Mouse (Mus musculus) lung, postnatal 0 days (tissue): ENCODE measurements around the gene Prrg2.

ENCODE experiments used
- CTCF ChIP-seq: IDR thresholded peaks from 2 replicates; pipeline ENCODE4 v1.5.1; 2016; ENCODE audit warnings: antibody characterized with exemption, mild to moderate bottlenecking
- EP300 ChIP-seq: IDR thresholded peaks from 2 replicates; pipeline ENCODE4 v1.6.1; 2016; ENCODE audit warnings: antibody characterized with exemption, mild to moderate bottlenecking, control low read depth

DNA sequence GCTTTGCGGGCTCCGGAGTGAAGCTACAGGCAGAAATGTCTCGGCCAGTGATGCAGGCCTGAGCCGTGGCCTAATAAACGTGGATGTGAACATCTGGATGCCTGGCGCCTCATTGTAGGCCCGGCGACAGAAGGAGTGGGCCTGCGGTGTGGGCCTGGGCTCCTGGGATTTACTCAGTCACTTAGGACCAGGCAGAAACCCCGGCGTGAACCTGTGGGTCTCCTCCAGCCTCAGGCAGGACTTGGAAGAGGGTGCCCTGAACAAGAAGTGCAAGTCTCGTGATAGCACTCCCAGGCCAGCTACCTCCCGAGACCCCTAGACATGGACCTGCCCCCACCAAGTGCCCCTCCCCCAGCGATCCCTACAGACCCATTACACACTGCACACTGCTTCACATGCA, 14.8 kb upstream of the Prrg2 start:
- TF ChIP-seq CTCF (no peak), EP300 (no peak)
